Mouse (Mus musculus) right cerebral cortex, postnatal 10 days (tissue): ENCODE data around the gene Zdhhc19.
"Not testable (repeated sequence)": the region's sequence is repeated elsewhere in the genome, so short reads cannot be mapped to it uniquely, and the experiment has no call there.

ENCODE experiments used
- DNase-seq, 2 experiments: peaks; one replicate each; pipeline ENCODE4 v3.0.0; 2021; ENCODE audit warnings: low spot score in 2 of 2

The Zdhhc19 gene

DNA sequence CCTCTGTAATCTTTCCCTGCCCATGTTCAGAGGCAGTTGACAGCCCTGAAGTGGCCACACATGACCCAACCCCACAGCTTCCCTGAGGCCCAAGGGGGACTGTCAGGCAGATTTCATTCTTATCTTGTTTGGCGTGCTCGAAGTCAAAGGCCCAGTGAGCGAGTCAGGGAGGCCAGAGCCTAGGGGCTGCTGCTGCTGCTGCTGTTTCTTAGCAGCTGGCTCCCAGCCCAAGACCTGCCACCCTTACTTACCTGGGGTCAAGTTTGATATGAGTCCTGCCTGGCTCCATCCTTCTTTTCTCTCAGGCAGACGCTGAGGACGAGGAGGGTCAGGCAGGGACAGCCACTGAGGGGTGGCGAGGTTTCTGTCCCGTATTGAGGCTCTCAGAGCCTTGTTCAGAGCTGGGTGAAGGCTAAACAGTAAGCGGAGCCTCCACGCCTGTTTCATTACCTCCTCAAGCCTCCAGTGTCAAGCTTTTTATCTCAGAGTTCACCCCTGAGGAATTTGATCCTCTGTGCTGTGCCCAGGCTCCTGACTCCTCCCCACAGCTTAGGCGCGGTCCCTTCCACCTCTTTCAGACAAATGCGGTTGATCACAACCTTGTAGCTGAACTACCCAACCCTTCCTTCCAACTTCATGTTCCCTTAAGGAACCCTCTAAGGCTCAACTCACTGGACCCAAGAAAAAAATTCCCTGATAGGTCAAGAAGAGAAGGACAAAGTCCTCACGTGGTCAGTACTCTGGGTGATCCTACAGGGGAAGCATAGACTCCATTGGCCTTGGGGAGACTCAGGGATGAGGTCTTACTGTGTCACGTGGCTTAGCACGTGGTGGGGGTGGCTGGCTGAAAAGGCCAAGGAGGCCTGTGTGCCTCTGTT, 8.6 kb upstream of the Zdhhc19 start, which contains the start of gene Slc51a:
Slc51a (minus strand) TSS at position 646 of the 878 bp plus-strand sequence.
- DNase-seq, result no peak

- no peak for DNase-seq
Observed at GRCm38 (mm10) chr16:32488939-32489338, 7.1 kb upstream of the Zdhhc19 start.

DNA sequence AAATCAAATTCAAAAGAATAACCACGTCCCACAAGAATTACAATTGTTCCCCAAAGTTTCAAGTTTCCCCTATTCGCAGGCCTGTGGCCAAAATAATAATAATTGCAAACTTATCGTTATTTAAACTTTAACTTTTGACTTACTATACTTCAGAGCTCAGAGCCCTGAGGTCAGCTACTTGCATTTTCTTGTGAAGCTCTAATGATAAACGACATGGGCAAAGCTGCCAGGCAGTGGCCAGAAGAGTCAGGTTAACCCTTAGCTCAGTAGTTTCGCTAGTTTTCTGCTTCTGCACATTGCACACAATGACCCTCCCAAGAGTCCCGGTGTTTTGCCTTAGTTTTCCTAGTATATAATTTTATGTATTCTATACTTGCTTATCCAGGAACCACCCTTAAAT, 1.7 kb upstream of the Zdhhc19 start:
- not testable (repeated sequence) for DNase-seq

- DNase-seq, result no peak
Observed at GRCm38 (mm10) chr16:32498996-32499395, 2.9 kb downstream of the Zdhhc19 start.

DNA sequence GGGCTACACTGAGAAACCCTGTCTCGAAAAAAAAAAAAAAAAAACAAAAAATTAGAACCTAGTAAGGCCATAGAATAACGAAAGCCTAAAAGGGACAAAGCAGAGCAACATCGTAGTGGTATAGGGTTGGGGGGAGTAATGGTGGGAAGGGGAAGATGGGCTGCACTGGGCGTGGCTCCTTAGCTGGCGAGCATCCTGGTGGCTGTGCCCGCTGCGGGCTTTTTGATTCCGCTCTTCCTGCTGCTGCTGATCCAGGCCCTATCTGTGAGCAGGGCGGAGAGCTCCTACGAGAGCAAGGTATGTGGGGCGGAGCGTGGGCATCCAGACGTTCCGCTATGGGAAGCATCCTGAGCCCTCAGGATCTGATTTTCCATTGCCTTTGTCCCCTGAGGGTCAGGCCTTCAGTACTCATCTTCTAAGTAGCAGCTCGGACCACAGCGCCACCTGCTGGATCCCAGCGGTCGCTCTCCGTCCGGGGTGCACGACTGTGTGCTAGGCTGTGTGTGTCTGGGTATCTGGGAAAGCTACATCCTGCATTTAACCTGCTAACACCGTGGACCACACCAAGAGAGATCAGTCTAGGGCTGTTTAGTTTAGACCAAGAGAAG, 3.5 kb downstream of the Zdhhc19 start:
- peak; percentile 84 to 90 for DNase-seq

DNA sequence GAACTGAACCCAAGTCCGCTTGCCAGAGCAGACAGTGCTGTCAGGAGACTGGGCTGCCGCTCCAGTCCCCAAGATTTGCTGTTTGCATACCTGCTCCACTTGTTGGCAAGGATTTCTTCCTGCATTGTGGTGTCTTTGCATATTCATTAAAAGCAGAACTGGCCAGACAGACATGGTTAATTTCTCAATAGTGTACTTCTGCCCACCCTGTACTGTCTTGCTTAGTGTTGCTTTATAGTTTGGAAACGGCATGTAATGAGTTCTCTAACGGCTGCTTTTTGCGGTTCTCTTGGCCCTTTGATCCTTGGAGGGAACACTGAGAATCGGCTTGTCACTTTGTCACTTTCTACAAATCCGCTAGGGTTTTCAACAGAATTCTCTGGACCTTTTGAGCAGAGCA, 5.4 kb downstream of the Zdhhc19 start:
- no peak for DNase-seq

- no peak for DNase-seq
Observed at GRCm38 (mm10) chr16:32502621-32503335, 6.7 kb downstream of the Zdhhc19 start.

GRCm38 (mm10) chr16:32503633-32504032, 7.6 kb downstream of the Zdhhc19 start:
- DNase-seq, result no peak

DNA sequence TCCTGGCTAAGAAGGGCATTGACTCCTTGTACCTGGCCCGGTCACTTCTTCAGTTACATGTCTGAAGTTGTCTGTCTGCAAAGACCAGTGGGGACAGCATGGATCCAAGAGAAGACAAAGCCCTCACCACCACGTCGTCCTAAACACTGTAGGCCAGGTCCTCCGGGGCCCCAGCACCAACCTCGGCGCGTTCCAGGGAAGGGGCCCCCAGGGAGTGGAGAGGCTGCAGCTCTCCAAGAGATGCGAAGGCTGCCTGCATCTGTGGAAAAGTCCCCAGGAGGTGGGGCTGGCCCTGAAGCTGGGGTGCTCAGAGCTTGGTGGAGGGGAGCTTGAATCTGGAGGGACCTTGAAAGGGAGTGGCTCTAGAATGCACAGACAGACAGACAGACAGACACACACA, 10.2 kb downstream of the Zdhhc19 start:
- DNase-seq, result no peak

DNA sequence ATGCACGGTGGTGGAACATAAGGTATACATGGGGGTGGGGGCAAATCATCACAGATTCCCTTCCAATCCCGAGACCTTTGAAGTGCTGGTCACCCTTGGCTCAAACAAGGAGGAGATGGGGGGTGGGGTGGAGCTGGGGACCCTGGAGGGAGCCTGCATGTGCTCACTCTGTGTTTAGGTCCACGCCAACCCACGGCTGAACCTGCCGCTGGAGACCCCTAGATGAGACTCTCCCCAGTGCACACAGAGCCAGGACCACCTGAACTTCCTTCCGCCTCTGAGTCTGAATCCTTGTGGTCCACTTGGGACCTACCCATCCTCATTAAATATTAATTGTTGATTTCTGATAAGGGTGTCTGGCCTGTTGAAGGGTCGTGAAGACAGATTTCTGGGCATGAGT, 10.8 kb downstream of the Zdhhc19 start:
- no peak for DNase-seq

- DNase-seq, result peak in 1 of 2 experiments; percentile 55
Observed at GRCm38 (mm10) chr16:32507407-32507806, 11.3 kb downstream of the Zdhhc19 start.

- no peak for DNase-seq
Observed at GRCm38 (mm10) chr16:32508035-32508434, 12.0 kb downstream of the Zdhhc19 start.

DNA sequence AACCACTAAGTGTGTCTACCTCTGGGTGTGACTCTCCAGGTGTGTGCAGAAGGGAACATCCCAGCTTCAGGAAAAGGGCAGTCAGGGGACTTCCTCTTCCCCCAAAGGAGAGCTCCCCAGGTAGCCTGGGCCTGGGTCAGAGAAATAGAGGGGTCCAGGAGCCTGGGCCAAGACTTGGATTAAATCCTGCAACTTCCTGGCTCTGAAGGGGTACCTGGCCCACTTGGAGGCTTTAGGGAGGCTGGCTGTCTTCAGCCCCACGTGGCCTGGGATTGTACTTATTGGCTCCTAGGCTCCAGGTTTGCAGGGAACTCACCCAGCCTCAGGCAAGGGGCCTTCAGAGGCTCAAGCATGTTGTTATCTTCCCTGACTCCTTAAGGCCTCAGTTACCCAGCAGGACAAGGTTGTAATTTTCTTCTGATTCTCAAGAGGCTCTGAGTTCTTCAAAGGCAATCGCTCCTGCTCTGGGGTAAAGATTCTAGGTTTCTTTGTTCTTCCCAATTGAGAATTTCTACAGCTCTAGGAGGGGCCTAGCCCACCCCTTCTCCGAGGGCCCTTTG, 12.5 kb downstream of the Zdhhc19 start:
- no peak for DNase-seq

GRCm38 (mm10) chr16:32509066-32509942, 13.2 kb downstream of the Zdhhc19 start:
- DNase-seq, result no peak

DNA sequence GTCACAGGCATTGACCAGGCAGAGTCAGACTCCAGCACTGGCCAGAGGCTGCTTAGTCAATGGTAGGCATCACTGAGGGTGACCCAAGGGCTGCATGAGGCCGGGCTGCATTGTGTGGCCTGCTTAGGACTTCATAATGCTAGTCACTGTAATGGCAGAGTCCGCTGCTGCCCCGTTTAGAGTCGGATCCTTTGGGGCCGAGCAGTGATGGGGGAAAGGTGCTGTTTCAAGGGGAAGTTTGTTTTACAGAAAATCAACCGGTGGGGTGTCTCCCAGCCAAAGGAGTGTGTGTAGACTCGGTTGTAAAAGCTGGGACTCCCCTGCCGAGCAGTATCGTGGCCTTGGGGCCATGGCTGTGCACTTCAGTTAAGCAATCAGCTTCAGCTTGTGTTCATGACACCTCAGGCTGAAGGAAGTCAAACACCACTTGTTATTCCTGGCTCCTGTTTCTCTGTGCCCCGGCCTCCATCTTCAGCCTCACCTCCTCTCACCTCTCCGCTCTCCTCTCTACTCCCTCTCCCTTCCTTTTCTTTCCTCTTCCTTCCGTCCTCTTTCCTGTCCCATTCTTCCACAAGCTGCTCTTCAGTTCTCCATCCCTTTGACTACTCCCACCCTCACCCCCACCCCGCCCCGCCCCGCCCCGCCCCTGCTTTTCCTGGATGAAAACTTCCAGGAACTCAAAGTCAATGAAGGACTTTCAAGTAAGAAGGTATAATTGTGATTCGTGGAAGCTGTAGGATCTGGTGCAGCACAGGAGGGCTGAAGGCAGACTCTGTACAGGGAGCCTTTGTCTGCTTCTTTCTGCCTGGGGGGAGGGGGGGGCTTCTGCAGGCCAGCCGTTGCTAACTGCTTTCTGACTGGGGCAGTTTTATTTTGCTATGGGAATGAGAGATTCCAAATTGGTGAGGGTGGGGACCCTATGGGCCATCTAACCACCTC, 14.6 kb downstream of the Zdhhc19 start:
- no peak for DNase-seq

GRCm38 (mm10) chr16:32511338-32511734, 15.3 kb downstream of the Zdhhc19 start:
- DNase-seq, result no peak

DNA sequence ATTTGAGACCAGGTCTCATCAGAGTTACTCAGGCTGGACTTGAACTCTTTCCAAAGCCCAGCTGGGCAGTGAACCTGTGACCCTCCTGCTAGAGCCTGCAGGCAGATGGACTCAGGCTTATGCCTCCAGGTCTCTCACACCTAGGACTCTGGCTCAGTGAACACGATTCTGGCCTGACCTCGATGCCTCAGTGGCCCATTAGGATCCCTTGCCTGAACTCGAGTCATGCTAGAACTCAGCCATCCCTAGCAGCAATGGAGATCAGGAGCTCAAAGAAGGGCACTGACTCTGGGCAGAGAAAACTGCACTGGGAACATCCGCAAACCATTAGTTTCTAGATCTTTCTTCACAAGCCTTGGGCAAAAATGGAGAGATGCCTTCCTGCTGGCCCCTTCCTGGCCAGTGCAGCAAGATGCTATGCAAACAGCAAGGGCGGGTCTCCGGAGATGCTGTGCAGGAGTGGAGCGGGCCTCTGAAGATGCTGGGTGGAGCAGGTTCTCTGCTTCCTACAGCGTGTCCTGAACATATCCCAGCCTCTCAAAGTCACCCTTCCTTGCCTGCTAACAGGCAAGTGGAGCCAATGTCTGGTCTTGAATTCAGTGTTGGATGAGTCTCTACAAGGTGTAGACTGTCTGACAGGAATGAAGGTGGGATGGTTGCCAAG, 15.9 kb downstream of the Zdhhc19 start:
- no peak for DNase-seq

- DNase-seq, result no peak
Observed at GRCm38 (mm10) chr16:32512921-32513320, 16.9 kb downstream of the Zdhhc19 start.

DNA sequence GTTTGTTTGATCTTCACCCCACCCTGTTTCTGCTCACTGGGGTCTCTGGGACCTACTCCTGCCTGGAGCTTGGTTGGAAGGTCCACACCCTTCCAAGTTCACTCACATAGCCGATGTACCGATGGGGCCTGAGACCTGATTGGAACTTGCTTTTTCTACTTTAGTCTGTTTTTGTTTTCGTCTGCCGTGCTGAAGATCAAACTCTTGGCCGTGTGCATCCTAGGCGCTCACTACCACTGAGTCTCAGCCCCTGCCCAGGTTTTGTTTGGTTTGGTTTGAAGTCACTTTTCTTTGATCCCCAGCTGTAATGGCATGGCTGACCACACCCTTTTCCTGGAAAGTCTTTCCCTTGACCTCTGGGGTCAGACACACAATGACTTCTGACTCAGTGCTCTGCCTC, 17.3 kb downstream of the Zdhhc19 start:
- no peak for DNase-seq

DNA sequence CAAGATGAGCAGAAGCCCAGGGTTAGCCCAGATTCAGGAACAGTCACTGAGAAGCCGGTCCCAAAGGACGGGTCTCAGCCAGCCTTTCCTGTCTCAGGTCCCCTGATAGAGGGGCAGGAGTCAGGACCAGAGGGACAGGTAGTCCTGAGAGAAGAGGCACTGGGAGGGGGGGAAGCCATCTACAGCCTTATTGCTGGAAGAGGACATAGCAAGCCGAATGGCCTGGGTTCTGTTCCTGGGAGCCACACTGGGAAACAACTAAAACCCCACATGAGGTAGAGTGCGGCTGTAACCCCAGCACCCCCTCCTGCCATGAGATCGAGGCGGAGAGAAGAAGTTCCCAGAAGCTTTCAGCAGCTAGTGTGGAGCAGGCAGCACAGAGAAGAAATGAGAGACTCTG, 17.9 kb downstream of the Zdhhc19 start:
- no peak for DNase-seq
